Mouse (Mus musculus) heart, embryonic 12.5 days (tissue): ENCODE results near the gene F2rl1. TPM values are rescaled to one million over a fixed set of nuclear protein-coding genes. Genes with fewer than 3 reads are reported as not detected.
A peak's percentile ranks its signal among the peaks of the same experiment; 100 is the strongest.
"Not testable (repeated sequence)": the region's sequence is repeated elsewhere in the genome, so short reads cannot be mapped to it uniquely, and the experiment has no call there.

ENCODE experiments used
- ATAC-seq: fragments of 200-750 bp; cut with Nextera tagmentation; 2 replicates; pipeline ENCODE4 v1.8.0; 2017; ENCODE audit warnings: moderate TSS enrichment, moderate library complexity; ENCODE audit not compliant: insufficient number of reproducible peaks, low FRiP score
- H3K27ac ChIP-seq: fragments of 300-500 bp; sonication (generic); 2 replicates; pipeline ENCODE4 v1.5.1; 2016; ENCODE audit warnings: mild to moderate bottlenecking, moderate library complexity; ENCODE audit not compliant: poor library complexity, severe bottlenecking
- H3K27me3 ChIP-seq: fragments of 300-500 bp; sonication (generic); replicated peaks from 2 replicates; pipeline ENCODE4 v1.6.1; 2016; ENCODE audit warnings: mild to moderate bottlenecking, moderate library complexity
- H3K36me3 ChIP-seq: fragments of 300-500 bp; sonication (generic); 2 replicates; pipeline ENCODE4 v1.6.1; 2016; ENCODE audit warnings: mild to moderate bottlenecking, moderate library complexity
- H3K4me1 ChIP-seq: fragments of 300-500 bp; sonication (generic); replicated peaks from 2 replicates; pipeline ENCODE4 v1.6.1; 2016; ENCODE audit warnings: mild to moderate bottlenecking
- H3K4me2 ChIP-seq: fragments of 300-500 bp; sonication (generic); 2 replicates; pipeline ENCODE4 v1.6.1; 2016; ENCODE audit warnings: mild to moderate bottlenecking, moderate library complexity
- H3K4me3 ChIP-seq: fragments of 300-500 bp; sonication (generic); 2 replicates; pipeline ENCODE4 v1.5.1; 2016; ENCODE audit warnings: mild to moderate bottlenecking
- H3K9ac ChIP-seq: fragments of 300-500 bp; sonication (generic); 2 replicates; pipeline ENCODE4 v1.6.1; 2016; ENCODE audit warnings: mild to moderate bottlenecking, moderate library complexity
- H3K9me3 ChIP-seq: fragments of 300-500 bp; sonication (generic); replicated peaks from 2 replicates; pipeline ENCODE4 v1.6.1; 2016; ENCODE audit warnings: mild to moderate bottlenecking, moderate library complexity
- WGBS: fragments of 180-500 bp; shearing (Covaris S2); methylation state at CpG from one replicate; pipeline ENCODE4 v1.1.7; 2016; 5-methylcytosine and 5-hydroxymethylcytosine counted together
- polyA plus RNA-seq: library from polyadenylated mRNA; unstranded; fragments of >200 nt; fragmentation: Nextera tagmentation; extraction: Ambion mirVana; gene quantifications from 2 replicates; pipeline ENCODE4 v1.2.1, GENCODE M21; 2016

F2rl1 gene
- polyA plus RNA-seq, 1 experiment from 2014 or later, result not detected

DNA sequence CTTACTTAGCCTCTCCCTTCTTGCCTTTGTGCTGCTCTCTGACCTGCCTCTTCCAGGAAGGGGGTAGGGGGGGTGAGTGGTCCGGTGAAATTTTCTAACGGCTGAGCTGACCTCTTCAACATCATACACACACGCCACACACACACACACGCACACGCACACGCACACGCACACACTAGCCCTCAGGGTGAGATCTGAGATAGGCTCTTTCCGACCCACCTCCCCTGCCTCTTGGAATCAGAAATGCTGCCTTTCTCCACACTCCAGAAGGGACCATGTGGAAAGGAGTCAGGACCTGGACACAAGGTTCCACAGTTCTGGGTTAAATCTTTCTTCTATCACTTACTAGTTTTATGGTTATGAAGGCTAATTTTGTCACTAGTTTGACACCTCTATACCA is 8.6 kb upstream of the F2rl1 start:
- Histone ChIP-seq H3K9me3 (no peaks in the 10 kb centered on the region), H3K4me2 (peak overlapping the region; percentile 45; the same call in 1 of the 2 replicates), H3K4me1 (peaks cover 30% of the 10 kb centered on the region), H3K36me3 (no peaks in the 10 kb centered on the region), H3K27ac (peak overlapping the region; percentile 39; the same call in 1 of the 2 replicates), H3K27me3 (no peaks in the 10 kb centered on the region), H3K9ac (no peak overlapping the region), H3K4me3 (no peak overlapping the region)
- 0 out of 2 replicates have a peak, but pooled peaks have one; percentile 7 for ATAC-seq
- WGBS, result 24% methylated on average over 8 of the region's 8 CpGs

DNA sequence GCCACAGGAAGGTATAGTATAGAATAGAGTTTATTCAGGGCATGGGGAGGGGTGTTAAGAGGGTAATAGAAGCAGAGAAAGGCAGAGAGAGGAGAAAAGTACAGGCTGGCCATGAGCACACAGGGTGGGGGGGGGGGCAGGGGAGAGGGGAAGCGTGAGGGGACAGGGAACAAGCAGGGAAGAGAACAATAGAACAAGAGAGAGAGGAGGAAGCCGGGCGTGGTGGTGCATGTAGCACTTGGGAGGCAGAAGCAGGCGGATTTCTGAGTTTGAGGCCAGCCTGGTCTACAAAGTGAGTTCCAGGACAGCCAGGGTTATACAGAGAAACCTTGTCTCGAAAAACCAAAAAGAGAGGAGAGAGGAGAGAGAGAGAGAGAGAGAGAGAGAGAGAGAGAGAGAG is 8.1 kb upstream of the F2rl1 start:
- H3K4me2 ChIP-seq, H3K4me3 ChIP-seq, H3K27me3 ChIP-seq, ATAC-seq, H3K9me3 ChIP-seq, H3K9ac ChIP-seq, H3K27ac ChIP-seq, H3K36me3 ChIP-seq: not testable (repeated sequence)
- H3K4me1 ChIP-seq, result peaks cover 30% of the 10 kb centered on the region
- WGBS, result 88% methylated on average over 3 of the region's 5 CpGs

GRCm38 (mm10) chr13:95531273-95532045 is 6.4 kb upstream of the F2rl1 start:
- Histone ChIP-seq H3K4me2 (no peak overlapping the region), H3K27ac (no peak overlapping the region), H3K9me3 (no peaks in the 10 kb centered on the region), H3K36me3 (no peaks in the 10 kb centered on the region), H3K4me3 (no peak overlapping the region), H3K4me1 (peaks cover 30% of the 10 kb centered on the region), H3K9ac (no peak overlapping the region), H3K27me3 (peaks cover 7% of the 10 kb centered on the region)
- 41% methylated on average over 9 of the region's 9 CpGs for WGBS
- no peak for ATAC-seq

- 78% methylated on average over 2 of the region's 2 CpGs for WGBS
- ATAC-seq, result no peak
- no peaks in the 10 kb centered on the region for H3K36me3 ChIP-seq
- H3K4me2 ChIP-seq, result no peak overlapping the region
- no peaks in the 10 kb centered on the region for H3K9me3 ChIP-seq
- H3K4me3 ChIP-seq, result no peak overlapping the region
- peaks cover 22% of the 10 kb centered on the region for H3K4me1 ChIP-seq
- no peak overlapping the region for H3K9ac ChIP-seq
- peaks cover 26% of the 10 kb centered on the region for H3K27me3 ChIP-seq
- no peak overlapping the region for H3K27ac ChIP-seq
Measured at GRCm38 (mm10) chr13:95529246-95529645, 4.2 kb upstream of the F2rl1 start.

DNA sequence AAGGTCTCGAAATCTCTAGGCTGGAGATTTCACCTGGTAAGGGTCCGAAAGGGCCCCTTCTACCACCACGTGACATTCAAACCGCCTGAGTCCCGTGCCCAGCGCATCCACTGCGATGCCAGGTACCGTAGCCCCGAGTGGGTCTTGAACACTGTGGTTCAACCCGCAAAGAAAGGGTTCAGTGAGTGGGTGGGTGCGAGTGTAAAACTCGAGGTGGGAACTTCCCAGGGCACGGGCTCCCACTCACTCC is 678 bp downstream of the F2rl1 start:
- Histone ChIP-seq H3K4me3 (peak overlapping the region; percentile 54), H3K4me1 (peaks cover 13% of the 10 kb centered on the region; the same call in 1 of the 2 replicates), H3K9me3 (no peaks in the 10 kb centered on the region), H3K9ac (peak overlapping the region; percentile 72), H3K36me3 (no peaks in the 10 kb centered on the region), H3K27ac (no peak overlapping the region), H3K4me2 (peak overlapping the region; percentile 98), H3K27me3 (peaks cover 34% of the 10 kb centered on the region)
- 0% methylated on average over 13 of the region's 13 CpGs for WGBS
- ATAC-seq, result peak; percentile 23

- peak; percentile 24; the same call in 1 of the 2 replicates for ATAC-seq
- Histone ChIP-seq H3K9me3 (no peaks in the 10 kb centered on the region), H3K4me2 (peak overlapping the region; percentile 98), H3K27me3 (peaks cover 34% of the 10 kb centered on the region), H3K36me3 (no peaks in the 10 kb centered on the region), H3K4me3 (peak overlapping the region; percentile 54), H3K9ac (peak overlapping the region; percentile 72), H3K27ac (no peak overlapping the region), H3K4me1 (peaks cover 13% of the 10 kb centered on the region; the same call in 1 of the 2 replicates)
- 4% methylated on average over 29 of the region's 29 CpGs for WGBS
Measured at GRCm38 (mm10) chr13:95523659-95524423, 1.2 kb downstream of the F2rl1 start.

DNA sequence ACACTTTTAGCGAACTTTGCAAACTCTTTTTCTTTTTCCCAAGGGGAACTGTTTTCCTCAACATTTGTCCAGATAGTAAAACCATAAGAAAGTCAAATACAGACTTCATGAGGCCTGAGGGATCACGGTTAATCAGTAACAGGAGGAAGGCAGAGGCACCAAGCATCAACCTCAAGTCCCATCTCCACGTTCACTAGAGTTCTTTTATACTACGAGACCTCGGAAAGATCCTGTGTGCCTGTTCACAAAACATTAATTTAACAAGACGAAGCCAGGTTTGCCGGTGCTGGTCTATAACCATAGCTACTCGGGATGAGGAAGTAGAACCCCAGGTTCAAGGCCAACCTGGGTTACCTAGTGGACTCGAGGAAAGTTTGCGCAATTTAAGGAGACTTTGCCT is 2.9 kb downstream of the F2rl1 start:
- 85% methylated on average over 10 of the region's 10 CpGs for WGBS
- H3K9me3 ChIP-seq, result no peaks in the 10 kb centered on the region
- ATAC-seq, result no peak
- H3K4me3 ChIP-seq, result no peak overlapping the region
- peaks cover 13% of the 10 kb centered on the region; the same call in 1 of the 2 replicates for H3K4me1 ChIP-seq
- peaks cover 34% of the 10 kb centered on the region for H3K27me3 ChIP-seq
- no peaks in the 10 kb centered on the region for H3K36me3 ChIP-seq
- no peak overlapping the region for H3K27ac ChIP-seq
- H3K4me2 ChIP-seq, result no peak overlapping the region
- no peak overlapping the region for H3K9ac ChIP-seq

DNA sequence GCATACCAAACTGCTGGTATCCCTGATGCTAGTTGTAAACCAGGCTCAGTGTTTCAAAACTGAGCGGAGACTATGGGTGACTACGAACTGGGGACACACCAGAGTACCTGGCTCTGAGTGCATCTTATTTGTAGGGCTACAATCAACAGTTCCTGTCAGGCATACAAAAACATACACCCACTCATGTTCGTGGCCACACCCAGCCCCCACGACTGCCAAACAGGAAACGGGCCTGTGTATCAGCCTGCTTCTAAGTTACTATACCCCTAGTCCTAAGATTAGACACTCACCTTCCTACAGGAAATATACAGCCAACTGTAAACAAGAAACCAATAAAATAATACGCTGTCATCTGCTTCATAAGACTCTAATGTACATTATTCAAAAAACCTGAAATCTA is 4.0 kb downstream of the F2rl1 start:
- no peaks in the 10 kb centered on the region for H3K9me3 ChIP-seq
- peaks cover 22% of the 10 kb centered on the region for H3K27me3 ChIP-seq
- no peak overlapping the region for H3K9ac ChIP-seq
- no peak overlapping the region for H3K4me2 ChIP-seq
- ATAC-seq, result no peak
- H3K27ac ChIP-seq, result no peak overlapping the region
- no peak overlapping the region for H3K4me3 ChIP-seq
- 67% methylated on average over 6 of the region's 6 CpGs for WGBS
- H3K4me1 ChIP-seq, result peaks cover 13% of the 10 kb centered on the region; the same call in 1 of the 2 replicates
- no peaks in the 10 kb centered on the region for H3K36me3 ChIP-seq

DNA sequence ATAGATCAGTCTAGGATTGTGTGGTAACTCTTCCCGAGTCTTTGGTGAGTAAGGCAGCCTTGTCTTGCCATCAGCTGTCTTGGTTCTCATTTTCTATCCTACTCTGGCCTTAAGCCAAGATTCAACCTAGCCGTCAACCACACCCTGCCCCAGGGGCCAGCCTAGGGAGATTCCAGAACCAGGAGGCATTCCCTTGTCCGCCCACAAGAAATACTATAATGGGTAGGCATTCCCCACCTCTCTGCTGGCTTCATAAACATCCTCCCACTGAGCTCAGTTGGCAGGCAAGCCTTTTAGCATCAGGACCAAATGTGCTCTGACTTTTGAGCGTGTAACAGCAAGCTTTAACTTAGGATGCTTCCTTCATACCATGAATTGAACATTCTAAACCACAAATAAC is 10.3 kb downstream of the F2rl1 start:
- Histone ChIP-seq H3K9me3 (no peaks in the 10 kb centered on the region), H3K27ac (no peak overlapping the region), H3K4me3 (no peak overlapping the region), H3K4me2 (no peak overlapping the region), H3K27me3 (no peaks in the 10 kb centered on the region), H3K4me1 (no peaks in the 10 kb centered on the region), H3K36me3 (no peaks in the 10 kb centered on the region), H3K9ac (no peak overlapping the region)
- 68% methylated on average over 4 of the region's 4 CpGs for WGBS
- ATAC-seq, result no peak

- no peak overlapping the region for H3K4me2 ChIP-seq
- H3K4me1 ChIP-seq, result no peaks in the 10 kb centered on the region
- H3K27me3 ChIP-seq, result no peaks in the 10 kb centered on the region
- WGBS, result 84% methylated on average over 5 of the region's 5 CpGs
- no peak overlapping the region for H3K9ac ChIP-seq
- H3K4me3 ChIP-seq, result no peak overlapping the region
- no peak overlapping the region for H3K27ac ChIP-seq
- no peak for ATAC-seq
- no peaks in the 10 kb centered on the region for H3K9me3 ChIP-seq
- no peaks in the 10 kb centered on the region for H3K36me3 ChIP-seq
Measured at GRCm38 (mm10) chr13:95510054-95510453, 15.0 kb downstream of the F2rl1 start.

DNA sequence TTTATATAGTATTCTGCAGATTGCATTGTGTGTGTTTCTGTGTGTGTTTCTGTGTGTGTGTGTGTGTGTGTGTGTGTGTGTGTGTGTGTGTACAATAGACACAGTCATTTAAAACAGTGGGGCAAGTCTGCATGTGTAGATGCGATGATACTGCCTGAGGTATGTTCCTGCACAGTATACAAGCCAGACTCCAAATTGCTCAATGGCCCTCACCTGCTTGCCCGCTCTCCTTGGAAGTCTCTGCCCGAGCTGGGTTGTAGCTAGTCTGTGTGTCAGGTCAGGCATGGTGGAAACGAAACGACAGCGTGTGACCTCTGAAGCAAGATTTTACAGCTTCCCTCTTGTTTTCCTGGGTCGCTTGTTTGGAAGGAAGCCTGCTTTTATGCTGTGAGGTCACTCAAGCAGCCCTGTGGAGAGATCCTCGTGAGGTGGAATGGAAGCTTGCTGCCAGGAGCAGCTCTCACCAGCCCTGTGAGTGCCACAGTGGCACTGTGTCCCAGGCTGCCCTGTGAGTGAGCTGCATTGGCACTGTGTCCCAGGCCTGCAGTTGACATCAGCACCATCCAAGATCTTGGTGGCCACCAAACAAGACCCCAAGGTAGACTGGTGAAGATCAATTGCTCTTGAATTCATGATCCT is 21.6 kb downstream of the F2rl1 start:
- no peak overlapping the region for H3K4me3 ChIP-seq
- WGBS, result 78% methylated on average over 8 of the region's 8 CpGs
- H3K36me3 ChIP-seq, result no peaks in the 10 kb centered on the region
- H3K27me3 ChIP-seq, result no peaks in the 10 kb centered on the region
- no peak overlapping the region for H3K4me2 ChIP-seq
- no peak overlapping the region for H3K9ac ChIP-seq
- H3K9me3 ChIP-seq, result no peaks in the 10 kb centered on the region
- no peak overlapping the region for H3K27ac ChIP-seq
- no peaks in the 10 kb centered on the region for H3K4me1 ChIP-seq
- no peak for ATAC-seq
